Mouse (Mus musculus) cerebellum, adult 18-20 months (tissue): Measurements from ENCODE around the gene Pimreg.

Experiments
- DNase-seq, 2 experiments: peaks; one replicate each; pipeline ENCODE4 v3.0.0; 2021

Pimreg gene

GRCm38 (mm10) chr11:72041768-72042607, at the start of gene Pimreg:
TSS of gene Pimreg (plus strand) at chr11:72042032.
- DNase-seq: peak; percentile 79 to 82

DNA sequence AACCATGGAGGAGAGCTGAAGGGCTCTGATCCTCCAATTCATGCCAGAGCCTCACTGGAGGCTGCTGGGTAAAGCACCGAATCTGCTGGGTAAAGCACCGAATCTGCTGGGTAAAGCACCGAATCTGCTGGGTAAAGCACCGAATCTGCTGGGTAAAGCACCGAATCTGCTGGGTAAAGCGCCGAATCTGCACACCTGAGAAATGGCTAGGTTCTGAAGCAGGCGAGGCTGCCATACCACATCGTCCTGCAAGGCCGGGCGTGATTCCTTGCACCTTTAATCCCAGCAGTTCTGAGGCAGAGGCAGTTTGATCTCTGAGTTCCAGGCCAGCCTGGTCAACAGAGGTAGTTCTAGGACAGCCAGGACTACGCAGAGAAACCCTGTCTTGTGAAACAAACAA, 49.4 kb upstream of the Pimreg start:
- no peak for DNase-seq

DNA sequence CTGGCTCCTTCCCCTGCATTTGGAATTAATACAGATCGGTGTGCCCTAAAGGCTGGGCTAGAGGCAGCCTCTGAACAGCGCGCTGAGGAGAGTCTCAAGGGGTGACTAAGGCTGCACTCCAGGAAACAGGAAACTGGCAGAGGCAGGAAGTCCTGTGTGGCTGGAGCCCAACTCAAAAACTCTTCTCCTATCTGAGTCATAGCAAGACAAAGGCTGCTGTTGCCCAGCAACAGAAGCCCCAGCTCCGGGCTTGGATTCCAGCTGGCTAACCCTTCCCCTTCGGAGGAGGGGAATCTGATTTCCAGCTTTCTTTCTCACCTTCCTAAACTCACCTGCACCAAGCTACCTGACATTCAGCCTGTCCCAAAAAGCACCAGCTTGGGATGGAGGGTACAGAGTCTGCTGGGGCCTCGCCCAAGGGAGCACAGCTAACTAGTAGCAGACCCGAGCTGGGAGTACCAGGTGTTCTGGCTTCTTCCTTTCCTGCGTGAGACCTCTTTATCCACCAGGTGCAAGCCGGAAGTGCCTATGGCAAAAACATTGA, 45.8 kb upstream of the Pimreg start:
- no peak for DNase-seq

GRCm38 (mm10) chr11:71996805-71997204, 45.0 kb upstream of the Pimreg start:
- no peak for DNase-seq

- DNase-seq: no peak
Observed at GRCm38 (mm10) chr11:72000194-72000593, 41.6 kb upstream of the Pimreg start.

GRCm38 (mm10) chr11:72002138-72002853, 39.5 kb upstream of the Pimreg start:
- DNase-seq: peak; percentile 64 to 70

GRCm38 (mm10) chr11:72003171-72003570, 38.7 kb upstream of the Pimreg start:
- DNase-seq: peak; percentile 33 to 34

- no peak for DNase-seq
Observed at GRCm38 (mm10) chr11:72005547-72005946, 36.3 kb upstream of the Pimreg start.

- DNase-seq: no peak
Observed at GRCm38 (mm10) chr11:72010367-72010766, 31.5 kb upstream of the Pimreg start.

DNA sequence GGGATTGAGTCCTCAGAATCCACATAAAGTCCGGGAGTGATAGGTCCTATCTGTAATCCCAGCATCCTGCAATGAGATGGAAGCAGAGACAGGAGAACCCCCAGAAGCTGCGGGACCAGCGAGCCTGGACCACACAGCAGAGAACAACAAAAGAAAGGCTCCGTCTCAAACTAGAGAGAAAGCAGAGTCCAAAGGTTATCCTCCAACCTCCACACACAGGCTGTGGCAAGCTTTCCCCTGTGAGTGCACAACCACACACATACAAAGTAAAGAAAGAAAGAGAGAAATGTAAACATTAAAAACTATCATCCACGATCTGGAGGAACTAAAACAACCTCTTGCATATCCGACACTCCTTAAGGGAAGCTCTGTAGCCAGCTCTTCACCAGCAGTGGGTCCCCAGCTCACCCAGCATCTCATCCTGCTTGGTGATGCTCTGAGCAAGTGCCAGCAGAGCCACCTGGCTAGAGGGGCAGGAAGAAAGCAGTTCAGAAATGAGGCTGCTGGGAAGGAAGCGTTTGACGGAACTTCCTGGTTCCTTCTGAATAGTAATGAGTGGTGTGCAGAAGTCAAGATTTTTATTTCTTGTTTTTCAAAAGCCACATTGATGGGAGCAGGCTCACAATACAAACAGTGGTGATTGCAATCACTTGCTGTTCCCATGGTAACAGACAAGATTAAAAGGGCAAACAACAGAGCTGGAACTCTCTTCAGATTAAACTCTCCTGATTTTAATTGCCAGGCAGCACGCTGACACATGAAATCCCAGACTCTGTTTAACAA, 30.7 kb upstream of the Pimreg start:
- no peak for DNase-seq

DNA sequence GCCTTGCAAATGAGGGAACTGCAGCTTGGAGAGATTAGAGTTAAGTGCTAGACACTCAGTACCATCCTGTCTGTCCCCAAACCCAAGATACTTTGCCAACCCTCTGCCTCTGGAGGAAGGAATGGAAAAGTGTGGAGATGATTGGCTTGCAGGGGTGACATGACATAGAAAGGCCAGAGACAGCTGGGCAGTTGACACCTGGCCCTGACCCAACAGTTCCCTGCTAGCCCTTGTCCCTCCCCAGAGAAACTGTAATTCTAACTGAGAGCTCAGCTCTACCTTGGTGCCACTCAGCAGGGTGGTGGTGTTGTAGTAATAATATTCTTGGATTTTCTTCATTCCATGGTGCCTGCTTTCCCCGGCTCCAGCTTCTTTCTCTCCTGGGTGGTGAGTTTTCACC, 29.9 kb upstream of the Pimreg start:
- no peak for DNase-seq

- DNase-seq: no peak
Observed at GRCm38 (mm10) chr11:72014674-72015073, 27.2 kb upstream of the Pimreg start.

DNA sequence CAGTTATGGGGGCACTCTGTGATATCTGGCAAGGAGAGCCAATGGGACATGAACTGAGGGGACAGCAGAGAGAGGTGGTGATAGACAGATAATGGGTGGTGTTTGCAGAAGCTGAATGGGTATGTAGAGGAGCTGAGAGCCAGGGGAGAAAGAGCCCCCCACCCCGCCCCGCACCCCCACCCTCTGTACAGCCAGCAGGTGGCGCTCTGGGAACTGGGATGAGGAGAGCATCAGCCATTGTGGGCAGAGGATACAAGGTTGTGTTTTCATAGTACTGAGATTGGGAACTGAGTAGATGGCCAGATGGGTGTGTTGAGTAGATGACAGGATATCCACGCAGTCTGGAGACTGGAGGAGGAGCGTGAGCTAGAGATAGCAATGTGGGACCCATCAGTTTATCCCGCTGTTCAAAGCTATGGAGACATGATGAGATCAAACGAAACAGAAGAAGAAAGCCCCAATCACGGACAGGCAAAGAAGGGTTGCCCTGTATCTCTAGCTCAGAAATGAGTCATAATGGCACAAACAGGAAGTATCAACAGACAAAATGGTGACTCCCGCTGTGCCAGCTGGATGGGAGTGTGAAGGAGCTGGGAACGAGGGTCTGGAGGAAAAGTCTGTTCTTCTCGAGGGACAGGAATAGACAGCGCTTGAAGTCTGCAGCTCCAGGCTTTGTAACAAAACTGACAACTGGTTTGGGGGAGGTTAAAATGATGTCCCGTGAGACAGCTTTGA, 25.1 kb upstream of the Pimreg start:
- no peak for DNase-seq

GRCm38 (mm10) chr11:72017253-72017601, 24.6 kb upstream of the Pimreg start:
- no peak for DNase-seq

GRCm38 (mm10) chr11:72021015-72021414, 20.8 kb upstream of the Pimreg start:
- DNase-seq: no peak

- DNase-seq: no peak
Observed at GRCm38 (mm10) chr11:72022827-72023226, 19.0 kb upstream of the Pimreg start.

DNA sequence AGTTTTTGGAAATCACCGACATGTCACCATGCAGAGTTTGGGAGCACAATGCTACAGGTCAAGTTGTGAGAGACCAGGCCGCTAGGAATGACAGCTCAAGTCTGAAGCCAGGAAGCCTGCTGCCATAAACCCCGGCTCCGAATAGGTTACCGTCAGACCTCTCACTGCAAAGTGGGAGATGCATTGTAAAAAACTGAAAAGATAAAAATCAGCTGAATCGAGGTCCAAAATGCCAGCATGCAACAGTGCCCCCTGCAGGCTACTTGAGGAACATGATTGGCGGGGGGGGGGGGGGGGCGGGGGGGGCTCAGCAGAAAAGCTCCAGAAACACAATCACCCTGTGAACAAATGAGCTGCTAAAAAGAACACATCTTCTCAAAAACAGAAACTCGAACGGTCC, 18.3 kb upstream of the Pimreg start:
- peak in 1 of 2 experiments; percentile 51 for DNase-seq

- peak; percentile 84 to 87 for DNase-seq
Observed at GRCm38 (mm10) chr11:72024193-72024781, 17.5 kb upstream of the Pimreg start.

DNA sequence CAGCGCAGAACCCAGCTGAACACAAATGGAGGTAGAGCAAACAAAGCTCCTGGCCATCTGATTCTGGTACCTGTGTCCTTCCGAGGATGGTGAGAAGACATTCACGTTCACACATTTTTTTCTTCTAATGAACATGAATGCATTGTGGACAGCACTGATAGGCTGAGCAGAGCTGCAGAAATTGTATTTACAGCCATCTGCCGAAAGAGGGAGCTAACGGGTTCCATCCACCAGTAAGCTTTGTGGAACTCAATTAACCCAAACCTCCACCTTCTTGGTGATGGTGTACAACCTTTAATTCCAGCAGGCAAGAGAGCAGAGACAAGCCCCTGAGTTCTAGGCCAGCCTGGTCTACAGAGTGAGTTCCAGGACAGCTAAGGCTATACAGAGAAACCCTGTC, 16.0 kb upstream of the Pimreg start:
- peak in 1 of 2 experiments; percentile 32 for DNase-seq

DNA sequence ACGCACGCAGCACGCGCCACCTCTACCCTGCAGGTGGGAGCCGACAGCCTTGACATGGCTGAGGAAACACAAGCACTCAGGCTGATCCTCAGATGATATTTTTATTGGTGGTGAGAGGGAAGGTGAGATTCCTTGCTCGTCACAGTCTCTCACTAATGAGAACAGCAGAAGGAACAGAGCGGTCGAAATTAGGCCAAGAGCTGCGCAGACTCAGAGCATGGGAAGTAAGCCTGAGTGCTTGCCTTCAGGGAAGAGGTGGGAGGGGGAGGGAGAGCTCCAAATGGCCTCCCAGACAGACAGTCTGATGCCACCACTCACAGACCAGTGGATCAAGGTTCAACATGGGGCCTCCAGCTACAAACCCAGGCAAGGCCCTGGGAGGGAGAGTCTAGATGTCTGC, 15.3 kb upstream of the Pimreg start:
- peak in 1 of 2 experiments; percentile 30 for DNase-seq

DNA sequence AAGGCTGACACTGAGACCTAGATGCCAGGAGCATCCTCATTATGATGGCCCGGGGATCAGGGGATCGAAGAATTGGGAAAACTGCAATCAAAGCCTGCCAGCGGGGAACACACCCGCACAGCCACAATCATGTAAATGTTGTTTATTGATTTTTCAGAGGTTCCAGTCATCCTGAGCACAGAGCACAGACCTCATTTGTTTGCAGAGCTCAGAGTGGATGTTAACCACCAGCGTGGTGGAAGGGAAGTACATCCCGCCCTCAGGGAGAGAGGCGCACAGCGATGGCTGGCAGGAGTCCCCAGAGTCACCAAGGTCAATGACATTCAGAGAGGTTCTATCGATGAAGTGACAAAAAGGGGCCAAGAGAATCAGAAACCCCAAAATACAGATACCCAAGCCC, 14.0 kb upstream of the Pimreg start:
- DNase-seq: no peak

- no peak for DNase-seq
Observed at GRCm38 (mm10) chr11:72029143-72029542, 12.7 kb upstream of the Pimreg start.
